Mouse (Mus musculus) small intestine, adult 2 months (tissue): ENCODE data around the gene Tomm40l. TPM values are rescaled to one million over a fixed set of nuclear protein-coding genes. Genes with fewer than 3 reads are reported as not detected.
"Not testable (repeated sequence)": the region's sequence is repeated elsewhere in the genome, so short reads cannot be mapped to it uniquely, and the experiment has no call there.

Experiments used
- H3K27ac ChIP-seq: fragments of 200-500 bp; 2 replicates; pipeline ENCODE4 v1.5.1; 2012; ENCODE audit warnings: low read depth, low read length, control low read depth, inconsistent platforms; ENCODE audit not compliant: insufficient read depth
- H3K27me3 ChIP-seq: fragments of 200-500 bp; 2 replicates; pipeline ENCODE4 v1.6.1; 2012; ENCODE audit warnings: mild to moderate bottlenecking, moderate library complexity, low read length, inconsistent platforms; ENCODE audit not compliant: control insufficient read depth, insufficient read depth
- H3K36me3 ChIP-seq: fragments of 200-500 bp; 2 replicates; pipeline ENCODE4 v1.6.1; 2012; ENCODE audit warnings: mild to moderate bottlenecking, low read length, control low read depth, inconsistent platforms; ENCODE audit not compliant: control insufficient read depth, insufficient read depth
- H3K4me1 ChIP-seq: fragments of 200-500 bp; 2 replicates; pipeline ENCODE4 v1.6.1; 2012; ENCODE audit warnings: low read length, inconsistent platforms, mixed read lengths; ENCODE audit not compliant: control insufficient read depth, insufficient read depth, insufficient read length
- H3K4me3 ChIP-seq: fragments of 200-500 bp; 2 replicates; pipeline ENCODE4 v1.5.1; 2012; ENCODE audit warnings: low read depth, mild to moderate bottlenecking, control low read depth, inconsistent platforms, low read length, moderate library complexity
- CTCF ChIP-seq: fragments of 200-500 bp; IDR thresholded peaks from 2 replicates; pipeline ENCODE4 v1.5.1; 2012; ENCODE audit warnings: low read depth, mild to moderate bottlenecking, control low read depth, inconsistent platforms, low read length, moderate library complexity, mixed read lengths; ENCODE audit not compliant: insufficient replicate concordance, insufficient read length; ENCODE audit errors: extremely low read depth
- POLR2A ChIP-seq: fragments of 200-500 bp; IDR thresholded peaks from 2 replicates; pipeline ENCODE4 v1.6.1; 2012; ENCODE audit warnings: low read depth, mild to moderate bottlenecking, control low read depth, inconsistent platforms, low read length, moderate library complexity
- WGBS: fragments of 180-500 bp; shearing (Covaris S2); methylation state at CpG from one replicate; pipeline ENCODE4 v1.1.7; 2018; 5-methylcytosine and 5-hydroxymethylcytosine counted together
- polyA plus RNA-seq: library from polyadenylated mRNA; depleted of rRNA; stranded (reverse); fragments of >200 nt; gene quantifications from 2 replicates; pipeline ENCODE4 v1.2.3, GENCODE M21; 2012

Gene Tomm40l
- polyA plus RNA-seq, 1 experiment, result 21.2 TPM

GRCm38 (mm10) chr1:171248386-171249226 is 26.3 kb upstream of the Tomm40l start:
- H3K27me3 ChIP-seq, result no peaks in the 10 kb centered on the region
- TF ChIP-seq POLR2A, result no peak
- H3K36me3 ChIP-seq, result peaks cover 11% of the 10 kb centered on the region
- peak overlapping the region; percentile 14 for H3K27ac ChIP-seq
- WGBS, result 66% methylated on average over 3 of the region's 3 CpGs
- peaks cover 17% of the 10 kb centered on the region for H3K4me1 ChIP-seq
- no peak overlapping the region for H3K4me3 ChIP-seq

DNA sequence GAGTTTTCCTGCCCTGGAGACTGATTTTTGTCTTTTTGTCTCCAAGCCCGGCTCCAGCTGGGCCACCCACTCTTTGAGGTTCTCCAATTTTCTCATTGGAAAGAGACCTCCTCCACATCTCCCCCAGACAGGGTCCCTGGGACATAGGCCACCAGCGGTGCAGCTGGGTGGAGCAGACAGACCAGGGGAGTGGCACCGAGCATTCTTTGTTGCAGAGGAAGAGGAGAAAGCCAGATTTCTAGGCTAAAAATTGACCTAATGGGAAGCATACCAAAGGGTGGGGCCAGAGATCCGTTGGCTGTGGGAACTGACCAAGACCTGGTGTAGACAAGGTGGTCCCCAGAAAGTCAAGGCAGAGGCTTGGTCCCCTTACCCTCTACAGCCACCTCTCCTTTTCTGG is 25.6 kb upstream of the Tomm40l start:
- no peak overlapping the region for H3K4me3 ChIP-seq
- H3K27me3 ChIP-seq, result no peaks in the 10 kb centered on the region
- 13% methylated on average over 4 of the region's 4 CpGs for WGBS
- TF ChIP-seq CTCF, result no peak
- TF ChIP-seq POLR2A, result no peak
- H3K27ac ChIP-seq, result peak overlapping the region; percentile 72; the same call in 1 of the 2 replicates
- peaks cover 15% of the 10 kb centered on the region for H3K36me3 ChIP-seq
- H3K4me1 ChIP-seq, result peaks cover 17% of the 10 kb centered on the region

- Histone ChIP-seq H3K36me3 (peaks cover 17% of the 10 kb centered on the region), H3K4me3 (peak overlapping the region; percentile 56), H3K27me3 (no peaks in the 10 kb centered on the region), H3K4me1 (peaks cover 17% of the 10 kb centered on the region), H3K27ac (peak overlapping the region; percentile 72)
- 5% methylated on average over 13 of the region's 13 CpGs for WGBS
- no peak for TF ChIP-seq POLR2A
- no peak for TF ChIP-seq CTCF
These were observed 25.1 kb upstream of the Tomm40l start for GRCm38 (mm10) chr1:171247453-171247841.

GRCm38 (mm10) chr1:171246709-171247452 is 24.6 kb upstream of the Tomm40l start:
- peaks cover 17% of the 10 kb centered on the region for H3K4me1 ChIP-seq
- H3K4me3 ChIP-seq, result peak overlapping the region; percentile 73
- H3K27ac ChIP-seq, result peak overlapping the region; percentile 72
- 1% methylated on average over 41 of the region's 41 CpGs for WGBS
- H3K27me3 ChIP-seq, result no peaks in the 10 kb centered on the region
- H3K36me3 ChIP-seq, result peaks cover 18% of the 10 kb centered on the region
- TF ChIP-seq CTCF, result peak; percentile 92
- TF ChIP-seq POLR2A, result peak; percentile 65

- Histone ChIP-seq H3K27ac (no peak overlapping the region), H3K27me3 (no peaks in the 10 kb centered on the region), H3K4me1 (peaks cover 17% of the 10 kb centered on the region), H3K4me3 (no peak overlapping the region), H3K36me3 (peaks cover 31% of the 10 kb centered on the region)
- TF ChIP-seq CTCF, result no peak
- TF ChIP-seq POLR2A, result no peak
- 86% methylated on average over 8 of the region's 8 CpGs for WGBS
These were observed 23.0 kb upstream of the Tomm40l start for GRCm38 (mm10) chr1:171245353-171245752.

DNA sequence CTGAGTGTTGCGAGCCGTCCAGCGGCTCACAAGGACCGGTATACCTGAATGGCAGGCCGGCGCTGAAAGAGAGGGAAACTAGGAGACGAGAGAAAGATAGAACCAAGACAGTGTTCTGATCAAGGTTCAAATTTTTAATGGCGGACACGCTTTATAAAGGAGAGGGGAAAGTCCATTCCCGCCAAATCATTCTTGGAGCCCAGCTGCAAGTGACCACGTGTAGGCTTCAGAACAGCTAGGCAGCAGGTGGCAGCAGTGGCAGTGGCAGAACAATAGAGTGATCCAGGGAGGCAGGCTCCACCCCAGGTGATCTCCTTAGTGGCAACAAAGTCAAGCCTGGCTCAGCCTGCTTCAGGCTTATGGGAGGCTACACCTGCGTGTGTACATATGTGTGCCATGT is 19.6 kb upstream of the Tomm40l start:
- Histone ChIP-seq H3K36me3 (peaks cover 61% of the 10 kb centered on the region), H3K27ac (peak overlapping the region; percentile 7; the same call in 1 of the 2 replicates)
- WGBS, result 21% methylated on average over 12 of the region's 12 CpGs
- not testable (repeated sequence) for H3K4me3 ChIP-seq, H3K4me1 ChIP-seq, H3K27me3 ChIP-seq

DNA sequence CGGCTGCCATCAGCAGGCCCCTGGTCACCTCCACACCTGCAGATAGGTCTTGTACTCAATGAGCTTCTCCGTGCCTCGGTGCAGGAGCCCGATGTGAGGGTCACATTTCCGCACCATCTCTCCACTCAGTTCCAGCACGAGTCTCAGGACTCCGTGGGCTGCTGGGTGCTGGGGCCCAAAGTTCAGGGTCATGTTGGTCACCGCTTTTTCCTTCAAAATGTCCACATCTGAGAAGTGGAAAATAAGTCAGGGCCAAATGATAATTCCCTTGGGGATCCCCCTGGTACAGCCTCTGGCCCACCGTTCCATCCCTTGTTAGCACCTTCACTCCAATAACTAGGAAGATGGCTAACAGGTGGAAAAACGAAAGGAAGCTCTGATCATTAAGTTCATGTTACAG is 18.6 kb upstream of the Tomm40l start:
- TF ChIP-seq CTCF (no peak), POLR2A (no peak)

More for the DNA sequence above, 18.6 kb upstream of the Tomm40l start:
- no peak overlapping the region for H3K4me3 ChIP-seq
- H3K36me3 ChIP-seq, result peaks cover 69% of the 10 kb centered on the region
- 94% methylated on average over 10 of the region's 10 CpGs for WGBS
- H3K4me1 ChIP-seq, result peaks cover under 1% of the 10 kb centered on the region; the same call in 1 of the 2 replicates
- H3K27ac ChIP-seq, result peak overlapping the region; percentile 35; the same call in 1 of the 2 replicates
- no peaks in the 10 kb centered on the region for H3K27me3 ChIP-seq
